In genomic region chr2:131262213-131262672, GRCm38 (mm10) we compare ENCODE assay signal across 8 mouse cellular contexts. TPM values are rescaled to one million over a fixed set of nuclear protein-coding genes. Genes with fewer than 3 reads are reported as not detected.
DNase-seq lines count a peak whose midpoint lies in the region; ATAC-seq and TF ChIP-seq lines count a peak whose summit lies in the region.

TSS of gene Pank2 (plus strand) at chr2:131262495.

- intact Hi-C loops in heart, postnatal 36 days (cut with DNase I), result loop anchor here (2.0 to 10.0 kb wide), 3 partner anchors 53 to 987 kb away; partner anchors contain the start of gene Nop56

- peak within 1 kb of the TSS; percentile 84 for H3K4me3 ChIP-seq in G1E (ENCODE audit: low read depth, low read length)
- H3K4me3 ChIP-seq in forebrain, embryonic 16.5 days (replicated peaks; ENCODE audit: low read length), result peak within 1 kb of the TSS; percentile 86
- H3K4me3 ChIP-seq in layer of hippocampus, adult 2 months, result peak within 1 kb of the TSS; percentile 63
- H3K4me3 ChIP-seq in lung, embryonic 14.5 days (ENCODE audit: low read depth, low read length), result peak within 1 kb of the TSS; percentile 81
- H3K4me3 ChIP-seq in olfactory bulb, adult 2 months (ENCODE audit: insufficient read depth, low read depth, low read length), result peak within 1 kb of the TSS; percentile 96
- peak within 1 kb of the TSS; percentile 82 for H3K4me3 ChIP-seq in thymus, adult 2 months (ENCODE audit: control insufficient read depth, insufficient read depth, low read length)

- H3K9ac ChIP-seq in forebrain, embryonic 16.5 days (replicated peaks; ENCODE audit: low read depth, low read length), result peak within 1 kb of the TSS; percentile 96
- H3K9ac ChIP-seq in lung, embryonic 14.5 days, result peak within 1 kb of the TSS; percentile 94

- peak; percentile 92 for TF ChIP-seq POLR2A in olfactory bulb, adult 2 months (IDR thresholded peaks at IDR 0.05; ENCODE audit: insufficient read depth, low read depth, low read length)
- peak; percentile 99 for TF ChIP-seq POLR2A in thymus, adult 2 months (IDR thresholded peaks at IDR 0.05; ENCODE audit: control insufficient read depth, extremely low read depth, insufficient read depth, low read length, poor library complexity)

- peak within 1 kb of the TSS; percentile 99 for H3K27ac ChIP-seq in forebrain, embryonic 16.5 days (ENCODE audit: low read length)
- H3K27ac ChIP-seq in layer of hippocampus, adult 2 months, result peak within 1 kb of the TSS; percentile 96
- H3K27ac ChIP-seq in lung, embryonic 14.5 days (ENCODE audit: low read depth), result peak within 1 kb of the TSS; percentile 99
- peak within 1 kb of the TSS; percentile 99 for H3K27ac ChIP-seq in olfactory bulb, adult 2 months (ENCODE audit: insufficient read depth, low read depth, low read length)
- H3K27ac ChIP-seq in thymus, adult 2 months (ENCODE audit: control insufficient read depth, insufficient read depth, low read length), result peak within 1 kb of the TSS; percentile 86

- no peaks in the 10 kb centered on the region for H3K9me3 ChIP-seq in G1E (replicated peaks)
- no peaks in the 10 kb centered on the region for H3K9me3 ChIP-seq in forebrain, embryonic 16.5 days (ENCODE audit: control insufficient read depth, low read length)
- H3K9me3 ChIP-seq in lung, embryonic 14.5 days (ENCODE audit: low read depth, low read length), result no peaks in the 10 kb centered on the region

- no peaks in the 10 kb centered on the region for H3K27me3 ChIP-seq in G1E (ENCODE audit: insufficient read depth, low read length)
- H3K27me3 ChIP-seq in forebrain, embryonic 16.5 days (replicated peaks; ENCODE audit: control insufficient read depth, insufficient read depth, low read length), result no peaks in the 10 kb centered on the region
- no peaks in the 10 kb centered on the region for H3K27me3 ChIP-seq in lung, embryonic 14.5 days (ENCODE audit: insufficient read depth, low read length)
- H3K27me3 ChIP-seq in thymus, adult 2 months (ENCODE audit: control insufficient read depth, insufficient read depth, low read length), result no peaks in the 10 kb centered on the region

- TF ChIP-seq CTCF in G1E (IDR thresholded peaks at IDR 0.05; ENCODE audit: low read depth, low read length), result no peak
- peak; percentile 45 for TF ChIP-seq CTCF in layer of hippocampus, adult 2 months (conservative IDR thresholded peaks at IDR 0.05)
- TF ChIP-seq CTCF in lung, embryonic 14.5 days (IDR thresholded peaks at IDR 0.05; ENCODE audit: low read depth), result peak; percentile 33
- TF ChIP-seq CTCF in olfactory bulb, adult 2 months (IDR thresholded peaks at IDR 0.05; ENCODE audit: insufficient read depth, low read depth, low read length), result no peak
- TF ChIP-seq CTCF in thymus, adult 2 months (IDR thresholded peaks at IDR 0.05; ENCODE audit: borderline replicate concordance, control insufficient read depth, extremely low read depth, insufficient read depth, low read length, poor library complexity), result 0 out of 2 replicates have a peak, but pooled peaks have one; percentile 48

- H3K36me3 ChIP-seq in G1E (replicated peaks), result peaks cover 20% of the 10 kb centered on the region
- H3K36me3 ChIP-seq in forebrain, embryonic 16.5 days (ENCODE audit: control insufficient read depth, insufficient read depth), result no peaks in the 10 kb centered on the region
- no peaks in the 10 kb centered on the region for H3K36me3 ChIP-seq in lung, embryonic 14.5 days (ENCODE audit: insufficient read depth)
- H3K36me3 ChIP-seq in thymus, adult 2 months (ENCODE audit: control insufficient read depth, insufficient read depth, low read length), result no peaks in the 10 kb centered on the region

- H3K4me2 ChIP-seq in forebrain, embryonic 16.5 days (ENCODE audit: low read length), result peak within 1 kb of the TSS; percentile 91
- peak within 1 kb of the TSS; percentile 80 for H3K4me2 ChIP-seq in lung, embryonic 14.5 days

- under 1% methylated on average over 47 of the region's 49 CpGs for WGBS in forebrain, embryonic 16.5 days
- WGBS in lung, embryonic 14.5 days, result under 1% methylated on average over 47 of the region's 49 CpGs
- 2% methylated on average over 49 of the region's 49 CpGs for WGBS in olfactory bulb, adult 2 months
- WGBS in thymus, adult 2 months, result under 1% methylated on average over 48 of the region's 49 CpGs

- peak; percentile 99 for ATAC-seq in G1E (ENCODE audit: extremely low read depth, insufficient number of reproducible peaks, low FRiP score, poor library complexity, severe bottlenecking)
- peak; percentile 100 for ATAC-seq in forebrain, embryonic 16.5 days
- ATAC-seq in lung, embryonic 14.5 days (ENCODE audit: insufficient read depth), result peak; percentile 99

- peaks cover 41% of the 10 kb centered on the region for H3K4me1 ChIP-seq in G1E (ENCODE audit: insufficient read depth, low read depth, low read length)
- H3K4me1 ChIP-seq in forebrain, embryonic 16.5 days (replicated peaks; ENCODE audit: control insufficient read depth, insufficient read depth, low read length), result peaks cover 24% of the 10 kb centered on the region
- peaks cover 15% of the 10 kb centered on the region for H3K4me1 ChIP-seq in lung, embryonic 14.5 days (ENCODE audit: insufficient read depth)
- peaks cover 9% of the 10 kb centered on the region for H3K4me1 ChIP-seq in olfactory bulb, adult 2 months (ENCODE audit: control insufficient read depth, insufficient read depth, low read length)
- H3K4me1 ChIP-seq in thymus, adult 2 months (replicated peaks; ENCODE audit: control insufficient read depth, insufficient read depth, low read length), result peaks cover 14% of the 10 kb centered on the region

- peak; percentile 97 for DNase-seq in G1E (ENCODE audit: low spot score)
- DNase-seq in cerebellum, adult 18-20 months, result peak; percentile 97 to 99
- peak; percentile 95 to 96 for DNase-seq in heart, postnatal 36 days
- peak; percentile 97 to 99 for DNase-seq in layer of hippocampus, adult 2 months (ENCODE audit: low spot score in 2 of 2)
- DNase-seq in lung, embryonic 14.5 days, result peak; percentile 99
- DNase-seq in thymus, adult 2 months, result peak; percentile 99

RNA-seq across cellular contexts. Expression of gene Pank2, which starts in this region (rescaled TPM):
- 79.5 and 101 TPM in 2 replicates for total RNA-seq in G1E (2014; fragmentation: Nextera tagmentation)
- 53.3 and 57.4 TPM in 2 replicates for total RNA-seq in G1E (2017)
- polyA plus RNA-seq in G1E (2012), result 14.9 and 22.6 TPM in 2 replicates
- polyA plus RNA-seq in forebrain, embryonic 16.5 days (2015; fragmentation: Nextera tagmentation; extraction: Ambion mirVana), result 26.9 and 33.1 TPM in 2 replicates
- total RNA-seq in heart, postnatal 36 days (2021), result 10 to 100 TPM; 20.9 to 25.7 TPM
- total RNA-seq in layer of hippocampus, adult 2 months (2021), result 10 to 100 TPM; 56.5 to 60.2 TPM
- polyA plus RNA-seq in lung, embryonic 14.5 days (2014; fragmentation: Nextera tagmentation; extraction: Ambion mirVana), result 51.0 and 51.2 TPM in 2 replicates
- not detected in 2 replicates for polyA plus RNA-seq in olfactory bulb, adult 2 months (2012; ENCODE audit: insufficient read depth, insufficient read length, low replicate concordance, missing spikeins)
- 25.4 and 27.4 TPM in 2 replicates for polyA plus RNA-seq in thymus, adult 2 months (2012; rRNA removed)

Comparison
In these comparisons a context has a peak if more than half of its experiments do, and no peak if none do; other contexts are left out.
1. Peak in every context shown above with its lines: DNase-seq, ATAC-seq, H3K4me3 ChIP-seq and H3K27ac ChIP-seq.
2. CTCF ChIP-seq: peak in layer of hippocampus, adult 2 months (single experiment), lung, embryonic 14.5 days (single experiment) and thymus, adult 2 months (single experiment); none in G1E (single experiment) and olfactory bulb, adult 2 months (single experiment).